17 mouse cellular contexts compared by ENCODE assay signal in genomic region chr1:19211033-19211405, GRCm38 (mm10). TPM values are rescaled to one million over a fixed set of nuclear protein-coding genes. Genes with fewer than 3 reads are reported as not detected.
A peak's percentile ranks its signal among the peaks of the same experiment; 100 is the strongest.
DNase-seq lines count a peak whose midpoint lies in the region; ATAC-seq and TF ChIP-seq lines count a peak whose summit lies in the region.
"Had no signal": no experiment of that assay in that cellular context is flagged by ENCODE, and none has a peak within 500 bp of the region (broad histone marks: within the 10 kb centered on the region; RNA-seq: fewer than 3 reads in every experiment).

No protein-coding gene starts in this region.

- intact Hi-C loops in left cerebral cortex, postnatal 36 days (cut with DNase I), result no loop called here

- H3K9me3 ChIP-seq in lung, embryonic 14.5 days (ENCODE audit: low read depth, low read length), result no peaks in the 10 kb centered on the region
- no peaks in the 10 kb centered on the region for H3K9me3 ChIP-seq in limb, embryonic 13.5 days
- no peaks in the 10 kb centered on the region for H3K9me3 ChIP-seq in neural tube, embryonic 14.5 days (ENCODE audit: control insufficient read depth, low read length)
- H3K9me3 ChIP-seq: lung, embryonic 15.5 days had no signal

- no peak for TF ChIP-seq CTCF in lung, embryonic 14.5 days (IDR thresholded peaks at IDR 0.05; ENCODE audit: low read depth)
- TF ChIP-seq CTCF in kidney, adult 2 months (conservative IDR thresholded peaks at IDR 0.05; ENCODE audit: insufficient read depth, insufficient read length, low read depth, low read length), result no peak

- H3K4me3 ChIP-seq in lung, embryonic 14.5 days (ENCODE audit: low read depth, low read length), result no peak overlapping the region
- peak overlapping the region; percentile 47 for H3K4me3 ChIP-seq in kidney, adult 2 months (ENCODE audit: insufficient read depth, low read depth, low read length)
- peak overlapping the region; percentile 46 for H3K4me3 ChIP-seq in limb, embryonic 13.5 days
- H3K4me3 ChIP-seq in neural tube, embryonic 14.5 days (ENCODE audit: low read depth, low read length), result peak overlapping the region; percentile 29
- H3K4me3 ChIP-seq: myocyte had no signal

- ATAC-seq in lung, embryonic 14.5 days (ENCODE audit: insufficient read depth), result no peak
- no peak for ATAC-seq in limb, embryonic 13.5 days (ENCODE audit: low FRiP score, low read depth)
- ATAC-seq in neural tube, embryonic 14.5 days (ENCODE audit: low read depth), result no peak
- ATAC-seq: Patski had no signal

- peaks cover 88% of the 10 kb centered on the region for H3K27me3 ChIP-seq in lung, embryonic 14.5 days (ENCODE audit: insufficient read depth, low read length)
- H3K27me3 ChIP-seq in kidney, adult 2 months (replicated peaks; ENCODE audit: control insufficient read depth, insufficient read depth, low read length), result peaks cover 4% of the 10 kb centered on the region; the same call in 1 of the 2 replicates
- peaks cover 62% of the 10 kb centered on the region for H3K27me3 ChIP-seq in limb, embryonic 13.5 days
- H3K27me3 ChIP-seq in neural tube, embryonic 14.5 days (ENCODE audit: control insufficient read depth, insufficient read depth, low read length), result peaks cover 22% of the 10 kb centered on the region

- peak; percentile 55 for DNase-seq in lung, embryonic 14.5 days
- no peak for DNase-seq in lung, postnatal 36 days
- peak; percentile 81 for DNase-seq in kidney, adult 2 months
- DNase-seq in left cerebral cortex, postnatal 36 days (ENCODE audit: low spot score in 2 of 2), result no peak
- DNase-seq in layer of hippocampus, adult 9-11 months, result no peak
- no peak for DNase-seq in spleen, postnatal 10 days (ENCODE audit: low spot score in 2 of 2)
- DNase-seq: B cell, adult 2 months; gastrocnemius, postnatal 10 days; right cerebral cortex, postnatal 4 days had no signal

- no peak overlapping the region for H3K4me2 ChIP-seq in lung, embryonic 14.5 days
- H3K4me2 ChIP-seq in limb, embryonic 13.5 days (replicated peaks), result peak overlapping the region; percentile 65
- peak overlapping the region; percentile 31; the same call in 1 of the 2 replicates for H3K4me2 ChIP-seq in neural tube, embryonic 14.5 days (ENCODE audit: low read depth, low read length)

- no peaks in the 10 kb centered on the region for H3K36me3 ChIP-seq in lung, embryonic 14.5 days (ENCODE audit: insufficient read depth)
- H3K36me3 ChIP-seq in kidney, adult 2 months (ENCODE audit: control insufficient read depth, insufficient read depth, low read length), result no peaks in the 10 kb centered on the region; the same call in 1 of the 2 replicates
- H3K36me3 ChIP-seq in limb, embryonic 13.5 days, result no peaks in the 10 kb centered on the region
- H3K36me3 ChIP-seq in neural tube, embryonic 14.5 days (ENCODE audit: control insufficient read depth, insufficient read depth, low read length), result no peaks in the 10 kb centered on the region
- H3K36me3 ChIP-seq: lung, embryonic 15.5 days had no signal

- no peak overlapping the region for H3K27ac ChIP-seq in lung, embryonic 14.5 days (ENCODE audit: low read depth)
- H3K27ac ChIP-seq in kidney, adult 2 months (ENCODE audit: insufficient read depth, low read depth, low read length), result peak overlapping the region; percentile 90
- peak overlapping the region; percentile 80; the same call in 1 of the 2 replicates for H3K27ac ChIP-seq in limb, embryonic 13.5 days
- peak overlapping the region; percentile 69 for H3K27ac ChIP-seq in neural tube, embryonic 14.5 days (ENCODE audit: low read depth, low read length)
- H3K27ac ChIP-seq: lung, embryonic 15.5 days had no signal

- no peaks in the 10 kb centered on the region for H3K4me1 ChIP-seq in lung, embryonic 14.5 days (ENCODE audit: insufficient read depth)
- H3K4me1 ChIP-seq in kidney, adult 2 months (ENCODE audit: control insufficient read depth, insufficient read depth, low read length), result no peaks in the 10 kb centered on the region
- no peaks in the 10 kb centered on the region for H3K4me1 ChIP-seq in limb, embryonic 13.5 days
- no peaks in the 10 kb centered on the region for H3K4me1 ChIP-seq in neural tube, embryonic 14.5 days (ENCODE audit: control insufficient read depth, insufficient read depth, low read length)

- WGBS in lung, embryonic 14.5 days, result 2% methylated on average over 8 of the region's 8 CpGs
- WGBS in kidney, adult 2 months, result 1% methylated on average over 8 of the region's 8 CpGs
- WGBS in limb, embryonic 13.5 days, result under 1% methylated on average over 8 of the region's 8 CpGs
- WGBS in neural tube, embryonic 14.5 days, result 2% methylated on average over 8 of the region's 8 CpGs

- TF ChIP-seq POLR2A in kidney, adult 2 months (IDR thresholded peaks at IDR 0.05; ENCODE audit: low read depth, low read length), result no peak

- no peak overlapping the region for H3K9ac ChIP-seq in lung, embryonic 14.5 days
- peak overlapping the region; percentile 76 for H3K9ac ChIP-seq in limb, embryonic 13.5 days
- H3K9ac ChIP-seq in neural tube, embryonic 14.5 days (replicated peaks; ENCODE audit: low read depth, low read length), result peak overlapping the region; percentile 39; the same call in 1 of the 2 replicates
- H3K9ac ChIP-seq: lung, embryonic 15.5 days had no signal

RNA-seq across cellular contexts. Expression of gene Tfap2b, which starts 2.3 kb away (rescaled TPM):
- polyA plus RNA-seq in lung, embryonic 14.5 days (2014; fragmentation: Nextera tagmentation; extraction: Ambion mirVana), result 0.05 and 0.21 TPM in 2 replicates
- 36.0 and 44.2 TPM in 2 replicates for polyA plus RNA-seq in kidney, adult 2 months (2012; rRNA removed)
- 57.2 and 66.0 TPM in 2 replicates for polyA plus RNA-seq in limb, embryonic 13.5 days (2015; fragmentation: Nextera tagmentation; extraction: Ambion mirVana)
- polyA plus RNA-seq in neural tube, embryonic 14.5 days (2014; fragmentation: Nextera tagmentation; extraction: Ambion mirVana), result 49.2 and 51.8 TPM in 2 replicates
- 1 to 10 TPM in 1 of 2 experiments, under 1 TPM in 1; 0.94 to 2.2 TPM for total RNA-seq in left cerebral cortex, postnatal 36 days (2021)
- total RNA-seq: common myeloid progenitor, adult 5-6 weeks had no signal
- polyA plus RNA-seq: heart, postnatal 0 days; myocyte; Patski; testis, adult 2 months had no signal

Comparison
In these comparisons a context has a peak if more than half of its experiments do, and no peak if none do; other contexts are left out.
1. DNase-seq: peak in lung, embryonic 14.5 days (single experiment) and kidney, adult 2 months (single experiment); none in lung, postnatal 36 days (single experiment), left cerebral cortex, postnatal 36 days (0 of 2), layer of hippocampus, adult 9-11 months (single experiment) and spleen, postnatal 10 days (0 of 2).
2. RNA of gene Tfap2b, which starts 2.3 kb away (polyA plus RNA-seq): 57.2 to 66.0 TPM in limb, embryonic 13.5 days, 49.2 to 51.8 TPM in neural tube, embryonic 14.5 days and 36.0 to 44.2 TPM in kidney, adult 2 months; 0.05 to 0.21 TPM in lung, embryonic 14.5 days; every median in the first group is over 10 times any median in the second.